ENCODE assay signal across 8 mouse cellular contexts in the genomic region with DNA sequence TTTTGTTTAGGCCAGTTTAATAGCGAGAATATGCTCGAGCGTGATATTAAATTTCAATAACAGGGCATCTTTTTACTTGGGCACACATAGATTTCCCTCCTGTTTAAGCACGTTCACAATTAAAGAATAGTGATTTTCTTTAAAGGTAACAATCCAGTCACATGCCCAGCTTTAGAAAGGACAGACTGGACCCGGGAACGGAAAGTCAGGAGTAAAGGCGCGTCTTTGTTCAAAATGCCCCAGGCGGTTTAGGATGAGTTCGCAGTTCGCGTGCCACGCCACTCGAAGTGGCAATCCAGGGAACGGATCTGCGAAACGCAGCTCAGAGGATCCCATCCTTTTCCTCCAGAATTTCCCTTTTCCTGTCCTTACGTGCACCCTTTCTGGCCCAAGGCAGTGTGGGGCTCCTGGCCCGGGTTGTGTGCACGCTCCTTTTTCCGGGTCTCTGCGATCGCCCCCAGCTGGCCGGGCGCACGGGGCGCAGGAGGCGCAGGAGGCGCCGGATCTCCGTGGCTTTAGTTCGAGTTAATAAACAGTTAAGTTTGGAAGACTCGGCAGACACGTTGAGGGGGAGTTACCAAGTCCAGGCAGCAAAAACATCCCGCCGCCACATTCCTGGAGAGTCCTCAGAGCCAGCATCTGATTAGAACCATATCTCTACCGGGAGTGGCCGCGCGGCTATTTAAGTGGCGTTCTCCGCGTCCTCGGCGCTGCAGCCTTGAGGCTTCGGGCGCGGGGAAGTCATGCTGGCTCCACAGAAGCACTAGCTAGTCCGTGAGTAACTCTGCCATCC. TPM values are rescaled to one million over a fixed set of nuclear protein-coding genes. Genes with fewer than 3 reads are reported as not detected.
DNase-seq lines count a peak whose midpoint lies in the region; TF ChIP-seq lines count a peak whose summit lies in the region.

No protein-coding gene starts in this region.

- peak overlapping the region; percentile 57 for H3K4me3 ChIP-seq in ES-Bruce4 (ENCODE audit: low read depth, low read length)
- peak overlapping the region; percentile 67 for H3K4me3 ChIP-seq in lung, adult 2 months (replicated peaks; ENCODE audit: extremely low read depth, low read depth, low read length)
- H3K4me3 ChIP-seq in olfactory bulb, adult 2 months (ENCODE audit: insufficient read depth, low read depth, low read length), result peak overlapping the region; percentile 62

- 3% methylated on average over 49 of the region's 49 CpGs for WGBS in lung, adult 2 months
- 2% methylated on average over 49 of the region's 49 CpGs for WGBS in olfactory bulb, adult 2 months

- DNase-seq in cerebellum, adult 18-20 months, result peak; percentile 7 to 14
- peak; percentile 88 for DNase-seq in forelimb bud, embryonic 11.5 days (ENCODE audit: low read depth, low spot score)
- DNase-seq in heart, postnatal 4 days, result peak; percentile 88
- peak; percentile 34 to 54 for DNase-seq in layer of hippocampus, adult 8-10 months (ENCODE audit: low spot score in 2 of 2)
- peak; percentile 70 for DNase-seq in lung, adult 2 months
- DNase-seq in thymus, postnatal 0 days (ENCODE audit: low spot score), result peak; percentile 42

- H3K27ac ChIP-seq in ES-Bruce4 (ENCODE audit: insufficient read depth, low read length), result no peak overlapping the region
- no peak overlapping the region for H3K27ac ChIP-seq in olfactory bulb, adult 2 months (ENCODE audit: insufficient read depth, low read depth, low read length)

- H3K9me3 ChIP-seq in ES-Bruce4 (replicated peaks; ENCODE audit: control insufficient read depth, insufficient read depth, low read length, poor library complexity, severe bottlenecking), result no peaks in the 10 kb centered on the region

- peak; percentile 21 for TF ChIP-seq CTCF in ES-Bruce4 (IDR thresholded peaks at IDR 0.05; ENCODE audit: low read depth, low read length)
- peak; percentile 12; the same call in 1 of the 2 replicates for TF ChIP-seq CTCF in lung, adult 2 months (IDR thresholded peaks at IDR 0.05; ENCODE audit: insufficient read depth, low read length)
- TF ChIP-seq CTCF in olfactory bulb, adult 2 months (IDR thresholded peaks at IDR 0.05; ENCODE audit: insufficient read depth, low read depth, low read length), result peak; percentile 55; the same call in 1 of the 2 replicates

- no peak for TF ChIP-seq POLR2A in ES-Bruce4 (IDR thresholded peaks at IDR 0.05; ENCODE audit: insufficient read depth, low read length)
- TF ChIP-seq POLR2A in lung, adult 2 months (IDR thresholded peaks at IDR 0.05; ENCODE audit: borderline replicate concordance, extremely low read depth, low read depth, low read length), result peak; percentile 77; the same call in 1 of the 2 replicates
- TF ChIP-seq POLR2A in olfactory bulb, adult 2 months (IDR thresholded peaks at IDR 0.05; ENCODE audit: insufficient read depth, low read depth, low read length), result no peak

- no peaks in the 10 kb centered on the region for H3K36me3 ChIP-seq in ES-Bruce4 (ENCODE audit: control insufficient read depth, insufficient read depth, low read length, poor library complexity, severe bottlenecking)

- peak overlapping the region; percentile 7 for H3K9ac ChIP-seq in ES-Bruce4 (ENCODE audit: low read depth, poor library complexity, severe bottlenecking)

- TF ChIP-seq EP300 in ES-Bruce4 (IDR thresholded peaks at IDR 0.05; ENCODE audit: insufficient read depth, low read depth, low read length), result 0 out of 2 replicates have a peak, but pooled peaks have one; percentile 13

- H3K27me3 ChIP-seq in ES-Bruce4 (ENCODE audit: control insufficient read depth, insufficient read depth, low read length, poor library complexity, severe bottlenecking), result no peaks in the 10 kb centered on the region

- H3K4me1 ChIP-seq in ES-Bruce4 (ENCODE audit: control insufficient read depth, insufficient read depth, low read length), result no peaks in the 10 kb centered on the region
- H3K4me1 ChIP-seq in lung, adult 2 months (ENCODE audit: control insufficient read depth, insufficient read depth, low read length), result peaks cover 2% of the 10 kb centered on the region
- H3K4me1 ChIP-seq in olfactory bulb, adult 2 months (ENCODE audit: control insufficient read depth, insufficient read depth, low read length), result peaks cover 7% of the 10 kb centered on the region

RNA-seq across cellular contexts. Expression of a gene that starts 58.8 kb away (rescaled TPM):
- polyA plus RNA-seq in ES-Bruce4 (2011; ENCODE audit: insufficient read depth, insufficient read length, low read depth, missing spikeins), result not detected in 2 replicates
- total RNA-seq in heart, postnatal 4 days (2021), result not detected
- total RNA-seq in layer of hippocampus, adult 8-10 months (2022), result not detected
- polyA plus RNA-seq in lung, adult 2 months (2012; rRNA removed), result not detected in 2 replicates
- polyA plus RNA-seq in olfactory bulb, adult 2 months (2012; ENCODE audit: insufficient read depth, insufficient read length, low replicate concordance, missing spikeins), result not detected in 2 replicates
- 0.06 TPM in 1 of 2 replicates, not detected in the other for polyA plus RNA-seq in thymus, postnatal 0 days (2015; fragmentation: Nextera tagmentation; extraction: Ambion mirVana)

Comparison
In these comparisons a context has a peak if more than half of its experiments do, and no peak if none do; other contexts are left out.
1. DNase-seq: peak in every context shown above with its lines; median percentile 88 in forelimb bud, embryonic 11.5 days; 88 in heart, postnatal 4 days; 70 in lung, adult 2 months; 44 in layer of hippocampus, adult 8-10 months; 42 in thymus, postnatal 0 days; 10 in cerebellum, adult 18-20 months.